Mouse (Mus musculus) thymus, adult 2 months (tissue): ENCODE data around the gene Rps6kb1. TPM values are rescaled to one million over a fixed set of nuclear protein-coding genes. Genes with fewer than 3 reads are reported as not detected.
A peak's percentile ranks its signal among the peaks of the same experiment; 100 is the strongest.
"Not testable (repeated sequence)": the region's sequence is repeated elsewhere in the genome, so short reads cannot be mapped to it uniquely, and the experiment has no call there.

Experiments used
- DNase-seq: peaks from one replicate; pipeline ENCODE4 v3.0.0; 2021
- H3K27ac ChIP-seq: fragments of 200-500 bp; 2 replicates; pipeline ENCODE4 v1.5.1; 2012; ENCODE audit warnings: low read length, control low read depth; ENCODE audit not compliant: control insufficient read depth, insufficient read depth
- H3K27me3 ChIP-seq: fragments of 200-500 bp; 2 replicates; pipeline ENCODE4 v1.6.1; 2012; ENCODE audit warnings: mild to moderate bottlenecking, low read length, moderate library complexity, mixed read lengths; ENCODE audit not compliant: control insufficient read depth, insufficient read depth
- H3K36me3 ChIP-seq: fragments of 200-500 bp; 2 replicates; pipeline ENCODE4 v1.6.1; 2012; ENCODE audit warnings: mild to moderate bottlenecking, low read length, moderate library complexity; ENCODE audit not compliant: control insufficient read depth, insufficient read depth
- H3K4me1 ChIP-seq: fragments of 200-500 bp; replicated peaks from 2 replicates; pipeline ENCODE4 v1.6.1; 2012; ENCODE audit warnings: low read length; ENCODE audit not compliant: control insufficient read depth, insufficient read depth
- H3K4me3 ChIP-seq: fragments of 200-500 bp; 2 replicates; pipeline ENCODE4 v1.5.1; 2012; ENCODE audit warnings: mild to moderate bottlenecking, low read length, control low read depth, moderate library complexity; ENCODE audit not compliant: control insufficient read depth, insufficient read depth
- CTCF ChIP-seq: fragments of 200-500 bp; IDR thresholded peaks from 2 replicates; pipeline ENCODE4 v1.5.1; 2012; ENCODE audit warnings: mild to moderate bottlenecking, control low read depth, low read length, moderate library complexity, borderline replicate concordance; ENCODE audit not compliant: control insufficient read depth, poor library complexity, insufficient read depth; ENCODE audit errors: extremely low read depth
- POLR2A ChIP-seq: fragments of 200-500 bp; IDR thresholded peaks from 2 replicates; pipeline ENCODE4 v1.6.1; 2012; ENCODE audit warnings: mild to moderate bottlenecking, low read length, control low read depth, moderate library complexity; ENCODE audit not compliant: control insufficient read depth, poor library complexity, insufficient read depth; ENCODE audit errors: extremely low read depth
- WGBS: fragments of 180-500 bp; shearing (Covaris S2); methylation state at CpG from one replicate; pipeline ENCODE4 v1.1.7; 2018; 5-methylcytosine and 5-hydroxymethylcytosine counted together
- polyA plus RNA-seq: library from polyadenylated mRNA; depleted of rRNA; stranded (reverse); fragments of >200 nt; gene quantifications from 2 replicates; pipeline ENCODE4 v1.2.3, GENCODE M21; 2012

Gene Rps6kb1
- polyA plus RNA-seq, 1 experiment: 12.2 TPM

- Histone ChIP-seq H3K36me3 (no peaks in the 10 kb centered on the region), H3K4me1 (peaks cover 7% of the 10 kb centered on the region), H3K27ac (no peak overlapping the region), H3K4me3 (no peak overlapping the region), H3K27me3 (no peaks in the 10 kb centered on the region)
- WGBS: 84% methylated on average over 1 of the region's 1 CpGs
- TF ChIP-seq CTCF (no peak), POLR2A (no peak)
- no peak for DNase-seq
These were observed 1.8 kb downstream of the Rps6kb1 start for GRCm38 (mm10) chr11:86542851-86543250.

- no peaks in the 10 kb centered on the region for H3K36me3 ChIP-seq
- 86% methylated on average over 2 of the region's 2 CpGs for WGBS
- H3K27me3 ChIP-seq: no peaks in the 10 kb centered on the region
- no peak for DNase-seq
- H3K4me3 ChIP-seq: no peak overlapping the region
- no peak overlapping the region for H3K27ac ChIP-seq
- peaks cover 6% of the 10 kb centered on the region for H3K4me1 ChIP-seq
- TF ChIP-seq CTCF (no peak), POLR2A (no peak)
These were observed 4.1 kb downstream of the Rps6kb1 start for GRCm38 (mm10) chr11:86540476-86540845.

GRCm38 (mm10) chr11:86539716-86540475 is 4.7 kb downstream of the Rps6kb1 start:
- TF ChIP-seq CTCF (no peak), POLR2A (no peak)

DNA sequence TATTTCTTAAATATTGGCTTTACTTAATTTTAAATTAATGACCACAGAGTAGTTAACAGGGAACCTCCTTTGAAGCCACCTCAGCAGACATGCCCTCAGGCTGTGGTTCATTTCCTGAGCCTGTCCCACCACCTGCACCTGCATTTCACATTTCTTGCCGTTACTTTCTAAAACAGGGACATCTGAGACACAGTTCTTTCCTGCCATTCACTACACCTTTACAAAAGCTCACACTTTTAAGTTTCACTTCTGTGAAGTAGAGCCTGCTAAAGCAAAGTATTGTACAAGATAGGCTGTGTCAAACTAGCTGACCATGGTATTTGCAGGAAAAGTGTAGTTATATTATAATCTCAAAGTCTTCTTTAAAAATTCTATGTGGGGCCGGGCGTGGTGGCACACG is 5.8 kb downstream of the Rps6kb1 start:
- peak; percentile 41 for DNase-seq
- H3K4me3 ChIP-seq: no peak overlapping the region
- WGBS: 44% methylated on average over 4 of the region's 4 CpGs
- TF ChIP-seq POLR2A: no peak
- no peak for TF ChIP-seq CTCF
- peak overlapping the region; percentile 96 for H3K27ac ChIP-seq
- no peaks in the 10 kb centered on the region for H3K27me3 ChIP-seq
- peaks cover 6% of the 10 kb centered on the region for H3K4me1 ChIP-seq
- H3K36me3 ChIP-seq: peaks cover 4% of the 10 kb centered on the region

More at GRCm38 (mm10) chr11:86539716-86540475, 4.7 kb downstream of the Rps6kb1 start:
- no peak overlapping the region for H3K4me3 ChIP-seq
- no peaks in the 10 kb centered on the region for H3K27me3 ChIP-seq
- H3K4me1 ChIP-seq: peaks cover 6% of the 10 kb centered on the region
- WGBS: 60% methylated on average over 6 of the region's 6 CpGs
- H3K27ac ChIP-seq: peak overlapping the region; percentile 35
- DNase-seq: no peak
- no peaks in the 10 kb centered on the region for H3K36me3 ChIP-seq

DNA sequence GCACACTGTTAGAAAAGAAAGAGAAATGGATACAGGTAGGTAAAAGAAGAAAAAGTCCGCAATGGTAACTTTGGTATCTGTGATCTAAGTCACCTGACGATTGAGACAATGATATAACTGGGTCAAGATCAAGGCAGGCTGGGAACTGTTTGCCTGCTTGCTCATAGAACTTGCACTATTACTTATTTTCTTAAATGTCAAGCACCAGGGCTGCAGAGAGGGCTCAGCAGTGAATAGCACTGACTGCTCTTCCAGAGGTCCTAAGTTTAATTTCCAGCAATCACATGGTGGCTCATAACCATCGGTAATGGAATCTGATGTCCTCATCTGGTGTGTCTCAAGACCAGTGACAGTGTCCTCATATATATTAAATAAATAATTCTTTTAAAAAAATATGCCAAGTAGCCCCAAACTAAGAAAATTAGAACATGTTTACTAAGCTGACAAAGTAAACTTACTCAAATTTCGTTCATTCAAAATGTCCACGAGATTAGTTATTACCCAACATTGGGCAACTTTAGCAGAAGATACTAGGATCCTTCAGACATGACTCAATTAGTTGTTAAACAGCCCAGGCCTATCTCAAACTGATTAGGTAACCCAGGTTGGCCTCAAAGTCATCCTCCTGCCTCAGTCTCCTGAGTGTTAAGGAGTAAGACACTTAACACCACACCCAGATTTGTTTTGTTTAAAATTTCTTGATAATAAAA is 10.2 kb downstream of the Rps6kb1 start:
- Histone ChIP-seq H3K27ac (no peak overlapping the region), H3K27me3 (no peaks in the 10 kb centered on the region), H3K4me3 (no peak overlapping the region), H3K36me3 (peaks cover 30% of the 10 kb centered on the region), H3K4me1 (peaks cover 2% of the 10 kb centered on the region)
- 92% methylated on average over 5 of the region's 5 CpGs for WGBS
- no peak for TF ChIP-seq CTCF
- no peak for TF ChIP-seq POLR2A
- no peak for DNase-seq

DNA sequence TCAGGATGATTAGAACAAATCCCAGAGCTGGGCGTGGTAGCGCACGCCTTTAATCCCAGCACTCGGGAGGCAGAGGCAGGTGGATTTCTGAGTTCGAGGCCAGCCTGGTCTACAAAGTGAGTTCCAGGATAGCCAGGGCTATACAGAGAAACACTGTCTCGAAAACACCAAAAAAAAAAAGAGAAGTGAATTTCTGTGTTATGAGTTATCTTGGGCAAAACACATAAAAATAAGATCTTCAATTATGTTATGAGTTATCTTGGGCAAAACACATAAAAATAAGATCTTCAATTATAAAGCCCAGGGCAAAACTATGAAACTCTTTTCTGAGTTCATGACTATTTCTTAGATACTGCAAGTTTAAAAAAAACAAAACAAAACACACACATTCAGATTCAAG is 11.3 kb downstream of the Rps6kb1 start:
- not testable (repeated sequence) for H3K4me1 ChIP-seq, DNase-seq, H3K27me3 ChIP-seq, H3K27ac ChIP-seq, H3K4me3 ChIP-seq
- H3K36me3 ChIP-seq: peaks cover 38% of the 10 kb centered on the region
- WGBS: 92% methylated on average over 6 of the region's 6 CpGs

- Histone ChIP-seq H3K27ac (no peak overlapping the region), H3K4me1 (peaks cover 2% of the 10 kb centered on the region), H3K36me3 (peaks cover 42% of the 10 kb centered on the region), H3K27me3 (no peaks in the 10 kb centered on the region), H3K4me3 (no peak overlapping the region)
- 88% methylated on average over 1 of the region's 1 CpGs for WGBS
- TF ChIP-seq CTCF: no peak
- TF ChIP-seq POLR2A: no peak
- DNase-seq: peak; percentile 19
These were observed 11.8 kb downstream of the Rps6kb1 start for GRCm38 (mm10) chr11:86532834-86533233.
